Mouse (Mus musculus) embryonic facial prominence, embryonic 11.5 days (tissue): ENCODE results near the gene Gm20388. TPM values are rescaled to one million over a fixed set of nuclear protein-coding genes. Genes with fewer than 3 reads are reported as not detected.
A peak's percentile ranks its signal among the peaks of the same experiment; 100 is the strongest.

Experiments
- ATAC-seq: fragments of 200-750 bp; cut with Nextera tagmentation; replicated peaks from 2 replicates; pipeline ENCODE4 v1.8.0; 2017; ENCODE audit warnings: low read depth; ENCODE audit not compliant: insufficient number of reproducible peaks, low FRiP score, low TSS enrichment
- DNase-seq: peaks from one replicate; pipeline ENCODE4 v3.0.0-alpha.2; 2015; ENCODE audit warnings: low spot score
- H3K27ac ChIP-seq: fragments of 300-500 bp; sonication (generic); replicated peaks from 2 replicates; pipeline ENCODE4 v1.5.1; 2014; ENCODE audit warnings: mild to moderate bottlenecking, low read depth, low read length, control low read depth
- H3K27me3 ChIP-seq: fragments of 300-500 bp; sonication (generic); 2 replicates; pipeline ENCODE4 v1.6.1; 2014; ENCODE audit warnings: mild to moderate bottlenecking, low read length, moderate library complexity, mixed read lengths; ENCODE audit not compliant: control insufficient read depth, insufficient read depth
- H3K36me3 ChIP-seq: fragments of 300-500 bp; sonication (generic); replicated peaks from 2 replicates; pipeline ENCODE4 v1.6.1; 2014; ENCODE audit warnings: low read depth, mild to moderate bottlenecking, low read length, moderate library complexity, mixed read lengths; ENCODE audit not compliant: control insufficient read depth, insufficient read depth
- H3K4me1 ChIP-seq: fragments of 300-500 bp; sonication (generic); 2 replicates; pipeline ENCODE4 v1.6.1; 2014; ENCODE audit warnings: low read length, mixed read lengths; ENCODE audit not compliant: control insufficient read depth, insufficient read depth
- H3K4me2 ChIP-seq: fragments of 300-500 bp; sonication (generic); 2 replicates; pipeline ENCODE4 v1.6.1; 2014; ENCODE audit warnings: low read depth, mild to moderate bottlenecking, control low read depth, low read length, moderate library complexity
- H3K4me3 ChIP-seq: fragments of 300-500 bp; sonication (generic); 2 replicates; pipeline ENCODE4 v1.5.1; 2014; ENCODE audit warnings: low read depth, low read length, control low read depth
- H3K9ac ChIP-seq: fragments of 300-500 bp; sonication (generic); replicated peaks from 2 replicates; pipeline ENCODE4 v1.6.1; 2014; ENCODE audit warnings: mild to moderate bottlenecking, control low read depth, low read length
- H3K9me3 ChIP-seq: fragments of 300-500 bp; sonication (generic); replicated peaks from 2 replicates; pipeline ENCODE4 v1.6.1; 2016; ENCODE audit warnings: mild to moderate bottlenecking, low read length, inconsistent platforms, mixed read lengths; ENCODE audit not compliant: control insufficient read depth
- WGBS: fragments of 180-500 bp; shearing (Covaris S2); extraction: QIAGEN DNeasy Blood & Tissue Kit; methylation state at CpG from one replicate; pipeline ENCODE4 v1.1.7; 2014; 5-methylcytosine and 5-hydroxymethylcytosine counted together
- polyA plus RNA-seq: library from polyadenylated mRNA; unstranded; fragments of >200 nt; fragmentation: Nextera tagmentation; extraction: Ambion mirVana; gene quantifications from 2 replicates; pipeline ENCODE4 v1.2.1, GENCODE M21; 2014

The Gm20388 gene
- polyA plus RNA-seq, 1 experiment from 2014 or later, result 3.1 TPM

DNA sequence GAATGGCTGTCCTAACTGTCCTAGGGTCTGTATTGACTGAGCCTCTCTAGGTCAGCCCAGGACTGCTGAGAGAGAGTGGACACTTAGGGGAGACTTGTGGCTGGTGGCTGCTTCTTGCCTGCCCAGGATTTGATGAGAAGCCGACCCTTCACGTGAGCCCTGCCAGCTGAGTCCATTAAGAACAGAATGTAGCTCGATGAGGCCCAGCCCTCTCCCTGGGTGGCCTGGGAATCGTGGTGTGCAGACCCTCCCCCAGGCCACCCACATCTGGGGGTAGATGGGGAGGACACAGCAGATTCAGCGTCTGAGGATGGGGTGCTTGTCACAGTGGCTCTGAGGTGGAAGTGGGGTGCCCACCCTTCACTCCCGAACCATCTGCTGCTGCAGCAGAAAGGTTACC, 1001.8 kb downstream of the Gm20388 start:
- Histone ChIP-seq H3K36me3 (no peaks in the 10 kb centered on the region), H3K9me3 (no peaks in the 10 kb centered on the region), H3K4me1 (peaks cover 2% of the 10 kb centered on the region; the same call in 1 of the 2 replicates), H3K4me3 (no peak overlapping the region), H3K27me3 (no peaks in the 10 kb centered on the region), H3K4me2 (no peak overlapping the region), H3K9ac (no peak overlapping the region), H3K27ac (no peak overlapping the region)
- DNase-seq, result no peak
- ATAC-seq, result no peak
- 23% methylated on average over 6 of the region's 6 CpGs for WGBS

DNA sequence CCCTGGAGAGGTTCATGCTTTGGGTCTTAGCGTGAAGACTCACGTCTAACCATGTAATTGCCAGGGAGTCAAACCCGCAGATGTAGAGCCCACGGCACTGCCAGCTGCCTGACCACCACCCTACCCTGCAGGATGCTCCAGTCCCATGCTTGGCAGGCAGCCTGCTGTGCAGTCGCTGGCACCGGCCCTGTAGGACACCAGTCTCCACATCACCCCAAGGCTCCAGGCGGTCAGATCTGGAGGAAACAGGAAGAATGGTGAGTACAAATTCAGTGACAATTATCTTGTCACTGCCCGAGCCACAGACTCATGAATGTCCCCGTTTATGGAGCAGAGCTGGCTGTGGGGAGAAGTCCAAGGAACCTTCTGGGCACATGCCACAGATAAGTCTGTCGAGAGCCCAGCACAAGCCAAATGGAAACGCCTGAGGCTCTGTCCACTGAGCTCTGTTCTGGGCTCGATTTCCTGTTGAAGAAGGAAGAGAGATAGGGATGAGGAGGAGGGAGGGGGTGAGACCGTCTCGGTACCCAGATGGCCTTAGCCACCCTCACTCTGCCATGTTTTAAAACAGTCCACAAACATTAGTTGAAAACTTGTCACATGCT, 1006.3 kb downstream of the Gm20388 start:
- ATAC-seq (no peak), DNase-seq (no peak)
- H3K4me2 ChIP-seq, result no peak overlapping the region
- H3K36me3 ChIP-seq, result no peaks in the 10 kb centered on the region
- no peak overlapping the region for H3K4me3 ChIP-seq
- no peaks in the 10 kb centered on the region for H3K9me3 ChIP-seq
- H3K27ac ChIP-seq, result no peak overlapping the region
- H3K9ac ChIP-seq, result no peak overlapping the region
- no peaks in the 10 kb centered on the region for H3K27me3 ChIP-seq
- 50% methylated on average over 14 of the region's 14 CpGs for WGBS
- 0 out of 2 replicates have a peak, but pooled peaks cover 2% of the 10 kb centered on the region for H3K4me1 ChIP-seq

DNA sequence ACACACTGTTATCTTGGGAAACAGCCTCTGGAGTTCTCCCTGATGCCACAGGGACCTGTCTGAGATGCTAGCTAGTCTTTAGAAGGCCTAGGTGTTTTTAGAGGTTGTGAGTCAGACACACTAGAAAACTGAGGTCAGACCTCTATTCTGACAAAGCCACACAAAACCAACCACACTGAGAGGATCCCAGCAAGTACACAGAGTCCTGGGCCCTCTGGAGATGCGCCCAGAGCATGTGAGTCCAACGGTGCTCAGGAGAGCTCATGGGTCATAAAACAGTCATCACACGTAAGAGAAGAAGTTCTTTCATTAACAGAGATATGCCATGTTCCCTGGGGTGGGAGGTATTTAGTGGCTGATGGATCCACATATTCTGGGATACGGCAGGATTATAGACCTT, 1009.9 kb downstream of the Gm20388 start:
- H3K4me3 ChIP-seq, result no peak overlapping the region
- H3K36me3 ChIP-seq, result no peaks in the 10 kb centered on the region
- no peaks in the 10 kb centered on the region for H3K9me3 ChIP-seq
- H3K4me2 ChIP-seq, result no peak overlapping the region
- no peak overlapping the region for H3K27ac ChIP-seq
- ATAC-seq (no peak), DNase-seq (no peak)
- no peaks in the 10 kb centered on the region for H3K27me3 ChIP-seq
- H3K9ac ChIP-seq, result no peak overlapping the region
- WGBS, result 87% methylated on average over 4 of the region's 4 CpGs
- 0 out of 2 replicates have a peak, but pooled peaks cover 2% of the 10 kb centered on the region for H3K4me1 ChIP-seq

DNA sequence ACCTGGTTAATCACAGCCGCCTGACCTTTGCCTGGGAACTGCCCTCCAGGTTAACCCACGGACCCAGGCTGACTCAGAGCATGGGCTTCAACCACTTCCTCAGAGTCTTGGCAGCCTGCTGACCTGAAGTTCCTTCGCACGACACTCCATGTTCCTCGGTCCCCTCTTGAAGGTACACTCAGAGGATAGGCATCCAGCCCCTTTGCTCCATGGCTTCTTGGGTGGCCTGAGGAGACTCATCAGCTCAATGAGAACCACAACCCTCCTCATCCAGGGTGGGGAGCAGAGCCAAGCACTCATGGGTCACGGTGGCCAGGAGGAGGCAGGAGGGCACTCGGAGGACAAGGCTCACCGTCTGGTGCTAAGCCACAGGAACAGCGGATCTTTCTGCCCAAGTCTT, 1015.6 kb downstream of the Gm20388 start:
- no peak overlapping the region for H3K4me3 ChIP-seq
- WGBS, result 83% methylated on average over 9 of the region's 9 CpGs

DNA sequence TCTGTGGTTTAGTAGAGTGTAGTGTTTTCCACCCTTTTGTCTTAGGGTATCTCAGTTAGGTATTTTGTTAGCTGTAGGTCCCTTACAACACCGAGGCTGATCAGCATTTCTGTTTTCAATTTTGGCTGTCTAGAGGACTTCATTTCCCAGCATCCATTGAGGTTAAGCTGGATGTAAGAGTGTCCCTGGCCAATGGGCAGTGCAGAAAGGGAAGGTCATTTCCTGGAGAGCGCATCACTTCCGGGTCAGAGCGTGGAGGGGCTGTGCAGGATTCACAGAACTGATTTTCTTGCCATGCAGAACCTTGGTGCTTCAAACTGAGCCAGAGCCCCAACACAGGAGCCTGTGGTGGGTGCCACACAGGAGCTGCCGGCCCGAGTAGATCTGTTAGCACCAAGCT, 1017.4 kb downstream of the Gm20388 start:
- ATAC-seq (no peak; the same call in 1 of the 2 replicates), DNase-seq (peak; percentile 71)
- WGBS, result 80% methylated on average over 6 of the region's 6 CpGs
- no peak overlapping the region for H3K9ac ChIP-seq
- H3K36me3 ChIP-seq, result no peaks in the 10 kb centered on the region
- H3K4me1 ChIP-seq, result no peaks in the 10 kb centered on the region
- H3K27ac ChIP-seq, result no peak overlapping the region
- no peaks in the 10 kb centered on the region for H3K9me3 ChIP-seq
- no peak overlapping the region for H3K4me3 ChIP-seq
- no peak overlapping the region for H3K4me2 ChIP-seq
- H3K27me3 ChIP-seq, result 0 out of 2 replicates have a peak, but pooled peaks cover 2% of the 10 kb centered on the region

More for the DNA sequence above, 1015.6 kb downstream of the Gm20388 start:
- H3K27me3 ChIP-seq, result 0 out of 2 replicates have a peak, but pooled peaks cover 2% of the 10 kb centered on the region
- no peaks in the 10 kb centered on the region for H3K4me1 ChIP-seq
- no peak overlapping the region for H3K27ac ChIP-seq
- no peak for DNase-seq
- ATAC-seq, result no peak
- no peak overlapping the region for H3K4me2 ChIP-seq
- no peak overlapping the region for H3K9ac ChIP-seq
- no peaks in the 10 kb centered on the region for H3K9me3 ChIP-seq
- H3K36me3 ChIP-seq, result no peaks in the 10 kb centered on the region

DNA sequence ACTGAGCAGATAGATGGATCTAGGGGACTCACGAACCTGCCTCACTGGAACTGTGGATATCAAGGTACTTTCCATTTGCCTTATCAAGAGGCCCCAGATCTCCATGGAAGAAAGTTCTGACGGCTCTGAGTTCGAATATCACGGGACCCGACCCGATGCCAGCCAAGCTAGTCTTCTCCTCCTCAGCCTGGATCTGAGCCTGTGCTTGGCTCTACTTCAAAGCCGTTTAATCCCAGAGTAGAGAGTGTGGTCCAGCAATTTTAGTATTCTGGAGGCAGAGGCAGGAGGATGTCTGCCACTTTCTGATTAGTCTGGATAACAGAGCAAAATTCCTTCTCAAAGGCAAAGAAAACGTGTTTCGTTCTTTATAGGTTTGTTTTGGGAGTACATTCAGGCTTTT, 1024.0 kb downstream of the Gm20388 start:
- Histone ChIP-seq H3K4me3 (no peak overlapping the region), H3K4me2 (no peak overlapping the region), H3K27ac (no peak overlapping the region), H3K9ac (no peak overlapping the region), H3K36me3 (no peaks in the 10 kb centered on the region), H3K27me3 (peaks cover 2% of the 10 kb centered on the region), H3K9me3 (no peaks in the 10 kb centered on the region), H3K4me1 (peaks cover 4% of the 10 kb centered on the region; the same call in 1 of the 2 replicates)
- 91% methylated on average over 9 of the region's 9 CpGs for WGBS
- DNase-seq (no peak), ATAC-seq (no peak)

DNA sequence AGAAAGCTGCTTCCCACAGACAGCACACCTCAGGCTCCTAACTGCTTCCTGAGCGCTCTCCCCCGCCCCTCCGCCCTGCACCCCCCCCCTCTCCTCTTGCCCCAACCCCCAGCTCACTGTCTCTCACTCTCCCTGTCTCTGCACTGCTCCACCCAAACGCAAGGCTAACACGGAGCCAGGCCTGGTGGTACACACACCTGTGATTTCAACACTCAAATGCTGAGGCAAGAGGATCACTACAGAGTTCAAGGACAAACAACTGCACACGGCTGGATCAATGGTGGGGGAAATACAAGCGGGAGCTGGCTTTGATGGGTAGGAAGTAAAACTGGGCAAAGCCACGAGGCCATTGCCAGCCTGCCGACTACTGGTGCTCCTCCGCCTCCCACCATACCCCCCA, 1026.0 kb downstream of the Gm20388 start:
- H3K27ac ChIP-seq, result no peak overlapping the region
- WGBS, result 60% methylated on average over 10 of the region's 10 CpGs
- DNase-seq, result no peak
- no peaks in the 10 kb centered on the region for H3K36me3 ChIP-seq
- H3K4me2 ChIP-seq, result no peak overlapping the region
- no peak overlapping the region for H3K4me3 ChIP-seq
- no peaks in the 10 kb centered on the region; the same call in none of the 2 replicates for H3K27me3 ChIP-seq
- H3K9ac ChIP-seq, result no peak overlapping the region
- H3K4me1 ChIP-seq, result peaks cover 6% of the 10 kb centered on the region; the same call in 1 of the 2 replicates
- H3K9me3 ChIP-seq, result no peaks in the 10 kb centered on the region
- ATAC-seq, result no peak

DNA sequence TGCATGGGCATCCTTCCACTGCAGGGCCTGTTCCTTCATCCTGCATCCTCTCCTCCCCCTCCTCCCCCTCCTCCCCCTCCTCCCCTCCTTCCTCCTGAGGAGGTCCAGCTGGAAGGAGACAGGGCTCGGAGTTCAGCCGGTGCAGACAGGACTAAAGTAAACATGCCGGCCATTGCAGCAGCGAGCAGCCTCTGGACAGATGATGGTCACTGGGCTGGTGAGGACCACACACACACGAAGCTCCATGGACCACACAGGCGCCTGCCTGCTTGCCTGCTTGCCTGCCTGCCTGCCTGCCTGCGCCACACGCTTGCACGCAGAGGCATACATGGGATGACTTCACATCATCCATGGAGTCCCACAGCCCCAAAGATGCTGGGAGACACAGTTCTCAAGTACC, 1026.8 kb downstream of the Gm20388 start:
- H3K27me3 ChIP-seq, result no peaks in the 10 kb centered on the region; the same call in none of the 2 replicates
- ATAC-seq (no peak), DNase-seq (no peak)
- H3K4me1 ChIP-seq, result peaks cover 6% of the 10 kb centered on the region; the same call in 1 of the 2 replicates
- H3K4me3 ChIP-seq, result no peak overlapping the region
- no peaks in the 10 kb centered on the region for H3K9me3 ChIP-seq
- H3K9ac ChIP-seq, result no peak overlapping the region
- H3K4me2 ChIP-seq, result no peak overlapping the region
- H3K27ac ChIP-seq, result no peak overlapping the region
- 33% methylated on average over 8 of the region's 9 CpGs for WGBS
- no peaks in the 10 kb centered on the region for H3K36me3 ChIP-seq
